Mouse (Mus musculus) testis, adult 2 months (tissue): ENCODE measurements at regions not wholly inside any gene's neighbourhood (a gene's known extent, or its start where the extent isn't known, plus 50 kb on each side); places are given as distances from the start of the nearest gene placed in this dataset.

ENCODE experiments used
- H3K27ac ChIP-seq: fragments of 200-500 bp; 2 replicates; pipeline ENCODE4 v1.5.1; 2012; ENCODE audit warnings: low read depth, low read length; ENCODE audit not compliant: control insufficient read depth, insufficient read depth
- H3K27me3 ChIP-seq: fragments of 200-500 bp; 2 replicates; pipeline ENCODE4 v1.6.1; 2012; ENCODE audit warnings: mild to moderate bottlenecking, low read length, moderate library complexity; ENCODE audit not compliant: control insufficient read depth, insufficient read depth
- H3K36me3 ChIP-seq: fragments of 200-500 bp; 2 replicates; pipeline ENCODE4 v1.6.1; 2012; ENCODE audit warnings: mild to moderate bottlenecking, low read length; ENCODE audit not compliant: control insufficient read depth, insufficient read depth
- H3K4me1 ChIP-seq: fragments of 200-500 bp; 2 replicates; pipeline ENCODE4 v1.6.1; 2012; ENCODE audit warnings: low read length; ENCODE audit not compliant: control insufficient read depth, insufficient read depth
- H3K4me3 ChIP-seq: fragments of 200-500 bp; 2 replicates; pipeline ENCODE4 v1.5.1; 2012; ENCODE audit warnings: low read depth, mild to moderate bottlenecking, low read length, moderate library complexity, mixed read lengths; ENCODE audit not compliant: control insufficient read depth
- CTCF ChIP-seq: fragments of 200-500 bp; IDR thresholded peaks from 2 replicates; pipeline ENCODE4 v1.5.1; 2012; ENCODE audit warnings: low read depth, mild to moderate bottlenecking, inconsistent platforms, low read length, moderate library complexity; ENCODE audit not compliant: control insufficient read depth, insufficient read depth, insufficient replicate concordance
- POLR2A ChIP-seq: fragments of 200-500 bp; IDR thresholded peaks from 2 replicates; pipeline ENCODE4 v1.6.1; 2012; ENCODE audit warnings: low read depth, mild to moderate bottlenecking, inconsistent platforms, low read length, moderate library complexity; ENCODE audit not compliant: control insufficient read depth

GRCm38 (mm10) chr6:143393543-143394207, 226.7 kb downstream of the Etnk1 start:
- Histone ChIP-seq H3K36me3 (no peaks in the 10 kb centered on the region), H3K27me3 (no peaks in the 10 kb centered on the region), H3K27ac (no peak overlapping the region), H3K4me3 (no peak overlapping the region), H3K4me1 (peaks cover 7% of the 10 kb centered on the region)
- TF ChIP-seq CTCF: no peak
- TF ChIP-seq POLR2A: no peak

- no peaks in the 10 kb centered on the region for H3K36me3 ChIP-seq
- TF ChIP-seq POLR2A: 0 out of 2 replicates have a peak, but pooled peaks have one; percentile 23
- no peak for TF ChIP-seq CTCF
- H3K27me3 ChIP-seq: no peaks in the 10 kb centered on the region
- peak overlapping the region; percentile 54 for H3K4me3 ChIP-seq
- H3K27ac ChIP-seq: no peak overlapping the region
- H3K4me1 ChIP-seq: peaks cover 7% of the 10 kb centered on the region
These were observed 227.4 kb downstream of the Etnk1 start for GRCm38 (mm10) chr6:143394377-143394776.

GRCm38 (mm10) chr6:143401436-143401835, 234.4 kb downstream of the Etnk1 start:
- no peak overlapping the region for H3K4me3 ChIP-seq
- H3K36me3 ChIP-seq: no peaks in the 10 kb centered on the region
- H3K4me1 ChIP-seq: no peaks in the 10 kb centered on the region
- H3K27ac ChIP-seq: no peak overlapping the region
- TF ChIP-seq CTCF (no peak), POLR2A (no peak)
- H3K27me3 ChIP-seq: no peaks in the 10 kb centered on the region

- H3K4me3 ChIP-seq: no peak overlapping the region
- H3K27ac ChIP-seq: no peak overlapping the region
- no peaks in the 10 kb centered on the region for H3K4me1 ChIP-seq
- no peaks in the 10 kb centered on the region for H3K36me3 ChIP-seq
- H3K27me3 ChIP-seq: no peaks in the 10 kb centered on the region
- no peak for TF ChIP-seq CTCF
- TF ChIP-seq POLR2A: no peak
These were observed 234.9 kb downstream of the Etnk1 start for GRCm38 (mm10) chr6:143401921-143402320.

- no peak overlapping the region for H3K27ac ChIP-seq
- no peaks in the 10 kb centered on the region for H3K36me3 ChIP-seq
- H3K4me1 ChIP-seq: no peaks in the 10 kb centered on the region
- no peak overlapping the region for H3K4me3 ChIP-seq
- H3K27me3 ChIP-seq: no peaks in the 10 kb centered on the region
- TF ChIP-seq CTCF (no peak), POLR2A (no peak)
These were observed 235.7 kb downstream of the Etnk1 start for GRCm38 (mm10) chr6:143402766-143403165.

- no peak overlapping the region for H3K27ac ChIP-seq
- peaks cover 2% of the 10 kb centered on the region for H3K4me1 ChIP-seq
- TF ChIP-seq CTCF (no peak), POLR2A (no peak)
- no peak overlapping the region for H3K4me3 ChIP-seq
- H3K36me3 ChIP-seq: no peaks in the 10 kb centered on the region
- H3K27me3 ChIP-seq: no peaks in the 10 kb centered on the region
These were observed 237.5 kb downstream of the Etnk1 start for GRCm38 (mm10) chr6:143404521-143404920.

- Histone ChIP-seq H3K27ac (no peak overlapping the region), H3K4me1 (peaks cover 6% of the 10 kb centered on the region), H3K36me3 (no peaks in the 10 kb centered on the region), H3K4me3 (peak overlapping the region; percentile 44), H3K27me3 (no peaks in the 10 kb centered on the region; the same call in 1 of the 2 replicates)
- TF ChIP-seq POLR2A: no peak
- TF ChIP-seq CTCF: no peak
These were observed 245.0 kb downstream of the Etnk1 start for GRCm38 (mm10) chr6:143412056-143412455.
